Mouse (Mus musculus) heart, postnatal 25 days (tissue): ENCODE measurements around the gene Thsd7a. TPM values are rescaled to one million over a fixed set of nuclear protein-coding genes. Genes with fewer than 3 reads are reported as not detected.

Source experiments
- DNase-seq: peaks from one replicate; pipeline ENCODE4 v3.0.0; 2022; ENCODE audit warnings: low spot score
- intact Hi-C: fragments of 180-260 bp; cut with DNase I; formaldehyde crosslinking; loops from one replicate; pipeline ENCODE4 v1.15.1; 2025
- total RNA-seq, 2 experiments: library from RNA; stranded (reverse); gene quantifications; 2 replicates each; pipeline ENCODE4 v1.2.3; 2021

Thsd7a gene
- total RNA-seq, 2 experiments from 2014 or later: 10.4 to 11.8 TPM

- intact Hi-C loops: no loop called here
- DNase-seq: no peak
Observed at GRCm38 (mm10) chr6:12519121-12519520, 230.1 kb downstream of the Thsd7a start.

- intact Hi-C loops: no loop called here
- no peak for DNase-seq
Observed at GRCm38 (mm10) chr6:12518283-12518903, 230.8 kb downstream of the Thsd7a start.

- intact Hi-C loops: no loop called here
- DNase-seq: no peak
Observed at GRCm38 (mm10) chr6:12517726-12518125, 231.5 kb downstream of the Thsd7a start.

- intact Hi-C loops: no loop called here
- DNase-seq: no peak
Observed at GRCm38 (mm10) chr6:12506877-12507276, 242.3 kb downstream of the Thsd7a start.

- intact Hi-C loops: no loop called here
- no peak for DNase-seq
Observed at GRCm38 (mm10) chr6:12503867-12504266, 245.3 kb downstream of the Thsd7a start.

GRCm38 (mm10) chr6:12500888-12501287 is 248.3 kb downstream of the Thsd7a start:
- DNase-seq: no peak
- intact Hi-C loops: no loop called here

- no peak for DNase-seq
- intact Hi-C loops: no loop called here
Observed at GRCm38 (mm10) chr6:12499866-12500265, 249.3 kb downstream of the Thsd7a start.

GRCm38 (mm10) chr6:12493571-12493970 is 255.6 kb downstream of the Thsd7a start:
- no peak for DNase-seq
- intact Hi-C loops: no loop called here

- DNase-seq: no peak
- intact Hi-C loops: no loop called here
Observed at GRCm38 (mm10) chr6:12488882-12489281, 260.3 kb downstream of the Thsd7a start.

GRCm38 (mm10) chr6:12481527-12482163 is 267.6 kb downstream of the Thsd7a start:
- no peak for DNase-seq
- intact Hi-C loops: no loop called here

GRCm38 (mm10) chr6:12478359-12478758 is 270.9 kb downstream of the Thsd7a start:
- intact Hi-C loops: no loop called here
- no peak for DNase-seq

- intact Hi-C loops: no loop called here
- no peak for DNase-seq
Observed at GRCm38 (mm10) chr6:12470935-12471334, 278.3 kb downstream of the Thsd7a start.

- DNase-seq: no peak
- intact Hi-C loops: no loop called here
Observed at GRCm38 (mm10) chr6:12467339-12468124, 281.7 kb downstream of the Thsd7a start.

GRCm38 (mm10) chr6:12458841-12459240 is 290.4 kb downstream of the Thsd7a start:
- DNase-seq: no peak
- intact Hi-C loops: no loop called here

GRCm38 (mm10) chr6:12457451-12457850 is 291.8 kb downstream of the Thsd7a start:
- DNase-seq: no peak
- intact Hi-C loops: no loop called here

- intact Hi-C loops: no loop called here
Observed at GRCm38 (mm10) chr6:12454876-12455485, 294.2 kb downstream of the Thsd7a start.

GRCm38 (mm10) chr6:12454132-12454531 is 295.1 kb downstream of the Thsd7a start:
- intact Hi-C loops: no loop called here

More at GRCm38 (mm10) chr6:12454876-12455485, 294.2 kb downstream of the Thsd7a start:
- DNase-seq: no peak

GRCm38 (mm10) chr6:12448851-12449250 is 300.4 kb downstream of the Thsd7a start:
- intact Hi-C loops: no loop called here
- no peak for DNase-seq

More at GRCm38 (mm10) chr6:12454132-12454531, 295.1 kb downstream of the Thsd7a start:
- no peak for DNase-seq

- intact Hi-C loops: no loop called here
- DNase-seq: no peak
Observed at GRCm38 (mm10) chr6:12445486-12445885, 303.7 kb downstream of the Thsd7a start.

- DNase-seq: no peak
- intact Hi-C loops: no loop called here
Observed at GRCm38 (mm10) chr6:12439561-12439960, 309.6 kb downstream of the Thsd7a start.

- no peak for DNase-seq
- intact Hi-C loops: no loop called here
Observed at GRCm38 (mm10) chr6:12419070-12419469, 330.1 kb downstream of the Thsd7a start.
